Mouse (Mus musculus) urinary bladder, postnatal 25 days (tissue): Measurements from ENCODE around the gene Washc4.
A peak's percentile ranks its signal among the peaks of the same experiment; 100 is the strongest.

Source experiments
- DNase-seq: peaks from one replicate; pipeline ENCODE4 v3.0.0; 2022; ENCODE audit warnings: low spot score

Washc4 gene

GRCm38 (mm10) chr10:83637295-83637694, 93.7 kb downstream of the Washc4 start:
- peak; percentile 52 for DNase-seq

GRCm38 (mm10) chr10:83639881-83640386, 96.4 kb downstream of the Washc4 start:
- no peak for DNase-seq

GRCm38 (mm10) chr10:83641641-83642040, 98.1 kb downstream of the Washc4 start:
- no peak for DNase-seq

GRCm38 (mm10) chr10:83644167-83644566, 100.6 kb downstream of the Washc4 start:
- DNase-seq: no peak

- no peak for DNase-seq
These were observed 101.5 kb downstream of the Washc4 start for GRCm38 (mm10) chr10:83644865-83645715.

GRCm38 (mm10) chr10:83645716-83645990, 102.1 kb downstream of the Washc4 start:
- no peak for DNase-seq
